Mouse (Mus musculus) lung, postnatal 36 days (tissue): ENCODE measurements at regions not wholly inside any gene's neighbourhood (a gene's known extent, or its start where the extent isn't known, plus 50 kb on each side); places are given as distances from the start of the nearest gene placed in this dataset.

Experiments used
- DNase-seq: peaks from one replicate; pipeline ENCODE4 v3.0.0; 2022; ENCODE audit warnings: mixed read lengths

GRCm38 (mm10) chr8:10711474-10711873, 296.8 kb downstream of the Irs2 start:
- no peak for DNase-seq

GRCm38 (mm10) chr8:10708509-10708908, 299.7 kb downstream of the Irs2 start:
- DNase-seq, result no peak

GRCm38 (mm10) chr8:10707122-10707521, 301.1 kb downstream of the Irs2 start:
- no peak for DNase-seq

- DNase-seq, result no peak
Measured at GRCm38 (mm10) chr8:10705909-10706308, 302.3 kb downstream of the Irs2 start.

GRCm38 (mm10) chr8:10702755-10703154, 305.5 kb downstream of the Irs2 start:
- no peak for DNase-seq

GRCm38 (mm10) chr8:10702248-10702647, 306.0 kb downstream of the Irs2 start:
- no peak for DNase-seq

GRCm38 (mm10) chr8:10701648-10702061, 306.6 kb downstream of the Irs2 start:
- DNase-seq, result no peak

- no peak for DNase-seq
Measured at GRCm38 (mm10) chr8:10701226-10701625, 307.0 kb downstream of the Irs2 start.

GRCm38 (mm10) chr8:10699669-10700068, 308.6 kb downstream of the Irs2 start:
- DNase-seq, result no peak

- no peak for DNase-seq
Measured at GRCm38 (mm10) chr8:10695181-10695580, 313.1 kb downstream of the Irs2 start.

- DNase-seq, result peak; percentile 14
Measured at GRCm38 (mm10) chr8:10690659-10691058, 317.6 kb downstream of the Irs2 start.

GRCm38 (mm10) chr8:10689881-10690280, 318.4 kb downstream of the Irs2 start:
- DNase-seq, result no peak

GRCm38 (mm10) chr8:10687867-10688561, 320.2 kb downstream of the Irs2 start:
- DNase-seq, result no peak
